Mouse (Mus musculus) kidney, adult 2 months (tissue): Measurements from ENCODE around the gene Pbrm1. TPM values are rescaled to one million over a fixed set of nuclear protein-coding genes. Genes with fewer than 3 reads are reported as not detected.

ENCODE experiments used
- DNase-seq: peaks from one replicate; pipeline ENCODE4 v3.0.0; 2021
- H3K27ac ChIP-seq: fragments of 200-500 bp; 2 replicates; pipeline ENCODE4 v1.5.1; 2012; ENCODE audit warnings: low read depth, low read length, control low read depth, inconsistent platforms; ENCODE audit not compliant: insufficient read depth
- H3K27me3 ChIP-seq: fragments of 200-500 bp; replicated peaks from 2 replicates; pipeline ENCODE4 v1.6.1; 2012; ENCODE audit warnings: mild to moderate bottlenecking, moderate library complexity, low read length, inconsistent platforms; ENCODE audit not compliant: control insufficient read depth, insufficient read depth
- H3K36me3 ChIP-seq: fragments of 200-500 bp; 2 replicates; pipeline ENCODE4 v1.6.1; 2012; ENCODE audit warnings: mild to moderate bottlenecking, moderate library complexity, low read length, inconsistent platforms; ENCODE audit not compliant: control insufficient read depth, insufficient read depth
- H3K4me1 ChIP-seq: fragments of 200-500 bp; 2 replicates; pipeline ENCODE4 v1.6.1; 2011; ENCODE audit warnings: low read length; ENCODE audit not compliant: control insufficient read depth, insufficient read depth
- H3K4me3 ChIP-seq: fragments of 200-500 bp; 2 replicates; pipeline ENCODE4 v1.5.1; 2011; ENCODE audit warnings: mild to moderate bottlenecking, low read depth, low read length, control low read depth; ENCODE audit not compliant: insufficient read depth
- CTCF ChIP-seq: fragments of 200-500 bp; conservative IDR thresholded peaks from 2 replicates; pipeline ENCODE4 v1.5.1; 2011; ENCODE audit warnings: low read depth, mild to moderate bottlenecking, control low read depth, low read length, moderate library complexity, mixed read lengths; ENCODE audit not compliant: insufficient read depth, insufficient read length
- POLR2A ChIP-seq: fragments of 200-500 bp; IDR thresholded peaks from one replicate; pipeline ENCODE4 v1.6.1; 2011; ENCODE audit warnings: low read depth, low read length, control low read depth
- WGBS: fragments of 180-500 bp; shearing (Covaris S2); methylation state at CpG from one replicate; pipeline ENCODE4 v1.1.7; 2018; 5-methylcytosine and 5-hydroxymethylcytosine counted together
- polyA plus RNA-seq: library from polyadenylated mRNA; depleted of rRNA; stranded (reverse); fragments of >200 nt; gene quantifications from 2 replicates; pipeline ENCODE4 v1.2.3, GENCODE M21; 2012

Gene Pbrm1
- polyA plus RNA-seq, 1 experiment = 11.2 TPM

DNA sequence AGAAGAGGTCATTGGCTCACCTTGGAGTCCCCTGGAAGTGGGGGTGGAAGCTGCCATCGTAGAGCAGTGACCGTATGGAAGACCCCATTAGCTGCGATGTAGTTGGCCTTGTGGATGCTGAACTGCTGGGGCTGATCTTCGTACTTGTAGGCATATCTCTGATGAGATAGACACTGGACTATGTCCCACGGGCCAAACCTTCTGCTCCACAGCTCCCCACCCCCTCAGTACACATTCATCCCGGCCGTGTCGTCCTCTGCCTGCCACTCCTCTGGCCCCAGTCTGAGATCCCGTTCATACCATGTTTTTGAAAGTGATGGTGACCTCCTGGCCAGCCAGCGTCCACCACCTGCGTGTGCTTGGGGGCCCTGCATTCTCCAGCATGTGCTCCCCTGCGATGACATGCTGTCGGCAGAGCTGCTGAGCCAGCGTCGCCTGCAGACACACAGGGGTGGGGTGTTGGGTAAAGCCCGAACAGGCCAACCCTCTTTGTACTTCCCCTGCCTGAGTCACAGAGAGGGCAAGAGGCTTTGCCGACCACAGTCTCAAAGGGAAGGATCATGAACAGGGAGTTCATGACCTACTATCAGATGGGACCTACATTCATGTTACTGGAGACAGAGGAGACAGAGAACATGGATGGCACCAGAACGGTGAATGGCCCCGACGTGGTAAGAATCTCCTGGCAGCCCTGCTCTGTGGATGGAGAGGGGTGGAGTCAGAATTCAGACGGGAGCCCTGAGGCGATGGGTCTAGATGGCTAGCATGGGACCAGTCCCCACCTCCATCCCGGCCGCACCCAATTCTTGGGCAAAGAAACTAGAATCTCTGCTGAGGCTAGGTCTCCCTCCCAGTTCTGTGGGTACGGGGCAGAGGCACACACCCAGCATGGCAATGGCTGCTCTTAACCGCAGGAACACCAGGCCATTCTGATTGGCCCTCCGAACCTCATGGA lies 141.5 kb downstream of the Pbrm1 start:
- no peak for DNase-seq
- TF ChIP-seq CTCF = no peak
- no peak for TF ChIP-seq POLR2A
- Histone ChIP-seq H3K27me3 (no peaks in the 10 kb centered on the region), H3K27ac (no peak overlapping the region), H3K36me3 (no peaks in the 10 kb centered on the region), H3K4me1 (no peaks in the 10 kb centered on the region), H3K4me3 (no peak overlapping the region)
- 78% methylated on average over 27 of the region's 27 CpGs for WGBS

DNA sequence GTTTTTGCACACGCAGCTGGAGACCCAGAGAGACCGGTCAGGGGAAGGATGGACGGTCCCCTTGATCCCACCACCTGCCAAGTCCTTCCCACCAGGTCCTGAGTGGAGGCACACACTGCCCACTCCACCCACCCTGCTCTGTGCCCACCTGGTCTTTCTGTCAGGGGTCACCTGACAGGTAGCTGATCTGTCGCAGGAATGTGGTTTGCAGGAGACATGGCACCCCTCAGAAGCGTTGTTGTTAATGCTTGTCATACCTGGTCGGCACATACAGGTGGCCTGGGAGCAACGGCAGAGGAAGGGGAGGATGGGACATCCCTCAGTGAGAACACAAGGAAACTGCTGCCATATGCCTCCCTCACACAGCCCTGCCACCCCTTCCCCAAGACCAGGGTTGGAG lies 142.3 kb downstream of the Pbrm1 start:
- Histone ChIP-seq H3K27ac (no peak overlapping the region), H3K4me3 (no peak overlapping the region), H3K27me3 (no peaks in the 10 kb centered on the region), H3K4me1 (peaks cover 2% of the 10 kb centered on the region; the same call in 1 of the 2 replicates), H3K36me3 (no peaks in the 10 kb centered on the region)
- WGBS = 84% methylated on average over 7 of the region's 7 CpGs
- TF ChIP-seq CTCF (no peak), POLR2A (no peak)
- no peak for DNase-seq

DNA sequence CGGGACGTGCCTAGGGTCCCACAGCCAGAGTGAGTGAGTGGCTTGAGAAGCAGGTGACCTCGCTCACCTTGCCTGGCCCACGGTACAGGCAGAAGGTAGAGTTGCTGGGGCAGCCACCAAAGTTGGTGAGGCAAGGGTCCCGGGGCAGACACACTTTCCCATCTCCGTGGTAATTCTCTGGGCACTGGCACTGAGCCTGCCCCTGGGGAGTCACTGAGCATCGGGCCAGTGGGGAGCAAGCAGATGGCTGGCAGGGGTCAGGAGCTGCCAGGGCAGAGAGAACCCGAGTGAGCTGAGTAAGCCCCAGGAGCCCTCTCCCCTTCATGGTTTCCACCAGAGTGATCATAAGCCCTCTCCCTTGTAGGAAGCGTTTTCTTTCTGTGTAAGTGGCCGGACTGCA lies 142.7 kb downstream of the Pbrm1 start:
- TF ChIP-seq POLR2A = no peak
- TF ChIP-seq CTCF = no peak
- Histone ChIP-seq H3K27me3 (no peaks in the 10 kb centered on the region), H3K4me1 (peaks cover 2% of the 10 kb centered on the region), H3K4me3 (no peak overlapping the region), H3K36me3 (no peaks in the 10 kb centered on the region), H3K27ac (no peak overlapping the region)
- 60% methylated on average over 10 of the region's 10 CpGs for WGBS
- DNase-seq = no peak

DNA sequence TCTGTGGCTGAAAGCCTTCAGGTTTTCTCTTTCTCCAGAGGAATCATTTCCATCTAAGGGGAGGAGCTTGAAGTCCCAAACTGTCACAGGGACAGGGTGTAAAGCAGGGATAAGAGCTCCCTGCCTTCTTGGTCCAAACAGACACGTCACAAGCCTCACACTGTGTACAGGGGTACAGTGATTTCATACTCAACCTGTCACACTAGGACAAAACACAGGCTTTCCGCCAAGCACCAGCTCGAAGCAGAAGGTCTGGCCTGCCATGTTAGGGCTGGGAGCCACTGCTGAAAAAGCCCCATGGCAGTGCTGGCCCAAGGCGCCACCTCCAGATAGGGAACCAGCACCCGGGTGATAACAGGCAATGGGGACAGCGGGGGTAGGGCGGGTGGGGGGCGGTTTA lies 145.1 kb downstream of the Pbrm1 start:
- H3K4me1 ChIP-seq = peaks cover 2% of the 10 kb centered on the region

DNA sequence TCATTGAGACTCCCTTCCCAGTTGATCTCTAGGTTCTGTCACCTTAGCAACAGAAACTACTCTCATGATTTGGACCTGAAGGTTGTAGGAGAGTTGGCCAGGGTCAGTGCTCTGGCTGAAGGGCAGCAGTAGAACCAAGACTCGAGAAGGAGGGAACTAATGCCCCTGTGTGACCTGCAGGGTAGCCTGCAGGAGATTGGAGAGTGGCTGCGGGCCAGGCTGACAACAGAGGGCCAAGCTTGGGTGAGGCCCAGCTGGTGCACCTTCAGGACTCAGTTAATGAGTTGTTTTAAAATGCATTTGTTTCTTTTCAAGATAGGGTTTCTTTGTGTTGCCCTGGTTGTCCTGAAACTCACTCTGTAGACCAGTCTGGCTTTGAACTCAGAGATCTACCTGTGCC lies 146.1 kb downstream of the Pbrm1 start:
- H3K27ac ChIP-seq = no peak overlapping the region
- H3K36me3 ChIP-seq = no peaks in the 10 kb centered on the region
- TF ChIP-seq POLR2A (no peak), CTCF (no peak)
- H3K27me3 ChIP-seq = no peaks in the 10 kb centered on the region
- DNase-seq = peak; percentile 27
- 37% methylated on average over 2 of the region's 2 CpGs for WGBS
- H3K4me1 ChIP-seq = peaks cover 2% of the 10 kb centered on the region
- no peak overlapping the region for H3K4me3 ChIP-seq

More for the DNA sequence above, 145.1 kb downstream of the Pbrm1 start:
- DNase-seq = no peak
- Histone ChIP-seq H3K4me3 (no peak overlapping the region), H3K36me3 (no peaks in the 10 kb centered on the region), H3K27me3 (no peaks in the 10 kb centered on the region), H3K27ac (no peak overlapping the region)
- TF ChIP-seq CTCF = no peak
- TF ChIP-seq POLR2A = no peak
- WGBS = 88% methylated on average over 8 of the region's 8 CpGs

DNA sequence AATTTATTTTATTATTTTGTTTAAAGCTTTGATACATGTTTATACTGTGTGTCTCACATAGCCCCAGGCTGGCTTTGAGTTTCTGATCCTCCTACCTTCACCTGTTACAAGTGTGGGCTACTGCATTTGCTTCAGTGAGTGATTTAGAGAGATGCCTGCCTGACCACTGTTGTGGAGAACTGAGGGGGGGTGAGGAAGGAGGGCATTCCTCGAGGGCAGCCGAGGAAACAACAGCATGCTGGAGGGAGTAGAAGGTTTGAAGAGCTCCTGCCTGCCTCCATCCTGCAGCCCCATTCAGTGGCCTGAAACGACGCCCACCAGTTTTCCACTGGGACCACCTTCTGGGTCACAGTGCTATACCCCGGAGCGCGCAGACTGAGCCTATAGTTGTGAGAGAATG lies 146.5 kb downstream of the Pbrm1 start:
- no peak overlapping the region for H3K27ac ChIP-seq
- 37% methylated on average over 7 of the region's 7 CpGs for WGBS
- no peaks in the 10 kb centered on the region for H3K36me3 ChIP-seq
- no peak overlapping the region for H3K4me3 ChIP-seq
- DNase-seq = no peak
- no peak for TF ChIP-seq POLR2A
- no peak for TF ChIP-seq CTCF
- H3K27me3 ChIP-seq = no peaks in the 10 kb centered on the region
- H3K4me1 ChIP-seq = peaks cover 2% of the 10 kb centered on the region

DNA sequence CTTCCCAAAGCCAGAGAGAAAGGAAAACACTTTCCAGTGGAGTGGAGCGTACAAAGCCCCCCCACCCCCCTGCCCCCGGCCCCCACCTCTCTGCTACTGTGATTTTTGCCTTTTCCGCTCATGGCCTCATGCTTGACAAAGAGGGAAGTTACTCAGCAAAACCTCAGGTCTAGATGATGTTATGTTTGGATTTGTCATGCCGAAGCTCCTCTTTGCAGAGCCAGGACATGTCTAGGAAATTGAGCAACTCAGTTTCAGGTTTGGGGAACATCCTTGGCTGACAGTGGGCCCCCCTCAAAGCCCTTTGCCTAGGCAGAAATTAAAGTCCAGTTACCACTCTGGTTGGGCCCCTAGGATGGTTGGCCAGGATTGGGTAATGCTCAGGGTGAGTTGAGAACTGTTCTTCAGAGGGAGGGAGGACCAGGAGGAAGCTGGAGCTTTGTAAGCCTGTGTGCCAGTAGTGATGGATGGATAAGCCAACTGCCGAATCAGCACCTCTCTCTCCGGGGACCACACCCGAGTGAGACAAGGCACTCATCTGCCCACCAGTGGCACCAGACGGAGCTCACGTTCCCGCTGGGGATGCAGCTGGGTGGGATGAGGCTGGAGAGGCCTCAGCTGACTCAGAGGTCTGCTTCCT lies 147.2 kb downstream of the Pbrm1 start:
- no peak for TF ChIP-seq CTCF
- TF ChIP-seq POLR2A = no peak
- Histone ChIP-seq H3K4me3 (peak overlapping the region; percentile 62; the same call in 1 of the 2 replicates), H3K4me1 (peaks cover 2% of the 10 kb centered on the region), H3K27me3 (no peaks in the 10 kb centered on the region), H3K27ac (peak overlapping the region; percentile 27; the same call in 1 of the 2 replicates), H3K36me3 (no peaks in the 10 kb centered on the region)
- peak; percentile 37 for DNase-seq
- WGBS = 58% methylated on average over 10 of the region's 10 CpGs
